Mouse (Mus musculus) intestine, embryonic 16.5 days (tissue): ENCODE measurements at regions not wholly inside any gene's neighbourhood (a gene's known extent, or its start where the extent isn't known, plus 50 kb on each side); places are given as distances from the start of the nearest gene placed in this dataset.

ENCODE experiments used
- ATAC-seq: fragments of 200-750 bp; cut with Nextera tagmentation; 2 replicates; pipeline ENCODE4 v1.8.0; 2017; ENCODE audit warnings: moderate TSS enrichment, moderate library complexity
- H3K27ac ChIP-seq: fragments of 300-500 bp; sonication (generic); 2 replicates; pipeline ENCODE4 v1.5.1; 2014; ENCODE audit warnings: mild to moderate bottlenecking, low read length
- H3K27me3 ChIP-seq: fragments of 300-500 bp; sonication (generic); replicated peaks from 2 replicates; pipeline ENCODE4 v1.6.1; 2014; ENCODE audit warnings: low read length, control low read depth, mixed read lengths; ENCODE audit not compliant: control insufficient read depth, insufficient read depth
- H3K36me3 ChIP-seq: fragments of 300-500 bp; sonication (generic); 2 replicates; pipeline ENCODE4 v1.6.1; 2014; ENCODE audit warnings: low read length, control low read depth; ENCODE audit not compliant: control insufficient read depth, insufficient read depth
- H3K4me1 ChIP-seq: fragments of 300-500 bp; sonication (generic); 2 replicates; pipeline ENCODE4 v1.6.1; 2014; ENCODE audit warnings: low read length, control low read depth, mixed read lengths; ENCODE audit not compliant: control insufficient read depth, insufficient read depth
- H3K4me2 ChIP-seq: fragments of 300-500 bp; sonication (generic); 2 replicates; pipeline ENCODE4 v1.6.1; 2014; ENCODE audit warnings: low read depth, low read length, control low read depth
- H3K4me3 ChIP-seq: fragments of 300-500 bp; sonication (generic); 2 replicates; pipeline ENCODE4 v1.5.1; 2014; ENCODE audit warnings: mild to moderate bottlenecking, low read length
- H3K9ac ChIP-seq: fragments of 300-500 bp; sonication (generic); 2 replicates; pipeline ENCODE4 v1.6.1; 2014; ENCODE audit warnings: low read depth, low read length
- H3K9me3 ChIP-seq: fragments of 300-500 bp; sonication (generic); 2 replicates; pipeline ENCODE4 v1.6.1; 2016; ENCODE audit warnings: low read length, control low read depth; ENCODE audit not compliant: control insufficient read depth
- WGBS: fragments of 180-500 bp; shearing (Covaris S2); extraction: QIAGEN DNeasy Blood & Tissue Kit; methylation state at CpG from one replicate; pipeline ENCODE4 v1.1.7; 2014; 5-methylcytosine and 5-hydroxymethylcytosine counted together

DNA sequence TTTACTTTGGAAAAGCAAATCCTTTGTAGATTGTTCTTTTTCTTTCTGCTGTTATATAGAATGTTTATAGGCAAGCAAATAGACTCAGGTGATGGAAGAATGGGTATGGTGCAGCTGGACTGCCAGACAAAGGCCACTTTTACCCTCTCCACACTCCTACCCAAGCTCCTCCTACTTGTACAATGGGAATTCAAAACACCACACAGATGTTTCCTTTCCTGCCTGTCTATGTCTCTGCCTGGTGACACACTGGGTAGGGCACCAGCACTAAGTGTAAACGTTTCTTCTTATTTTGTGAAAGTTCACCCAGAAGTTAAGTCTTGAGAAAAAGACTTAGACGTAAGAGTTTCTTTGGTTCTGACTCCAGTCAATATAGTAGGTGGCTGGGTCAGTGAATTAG lies 94.3 kb upstream of the Sstr4 start:
- Histone ChIP-seq H3K9ac (no peak overlapping the region), H3K27me3 (no peaks in the 10 kb centered on the region), H3K4me3 (no peak overlapping the region), H3K4me1 (no peaks in the 10 kb centered on the region), H3K27ac (no peak overlapping the region), H3K4me2 (no peak overlapping the region), H3K9me3 (no peaks in the 10 kb centered on the region), H3K36me3 (no peaks in the 10 kb centered on the region)
- ATAC-seq: no peak
- WGBS: 56% methylated on average over 2 of the region's 2 CpGs

DNA sequence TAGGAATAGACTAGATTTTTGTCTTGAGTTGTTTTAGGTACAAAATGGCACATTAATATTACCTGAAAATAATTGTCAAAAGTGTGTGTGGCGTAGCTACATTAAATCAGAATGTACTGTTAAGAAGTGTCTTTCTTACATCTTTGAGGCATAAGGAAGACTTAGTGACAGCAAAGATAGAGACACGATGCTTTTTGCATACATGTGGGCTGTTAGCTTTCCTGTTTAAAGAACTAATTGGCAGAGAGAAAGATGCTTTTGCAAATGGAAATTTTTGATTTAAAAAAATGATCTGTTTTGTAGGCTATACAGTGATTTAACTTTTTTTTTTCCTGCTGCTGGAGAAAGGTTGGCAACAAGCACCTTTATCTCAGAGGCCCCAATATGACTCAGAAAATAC lies 82.9 kb upstream of the Sstr4 start:
- Histone ChIP-seq H3K27ac (no peak overlapping the region), H3K4me3 (no peak overlapping the region), H3K4me1 (0 out of 2 replicates have a peak, but pooled peaks cover 3% of the 10 kb centered on the region), H3K27me3 (no peaks in the 10 kb centered on the region), H3K4me2 (no peak overlapping the region), H3K9me3 (no peaks in the 10 kb centered on the region), H3K9ac (no peak overlapping the region), H3K36me3 (no peaks in the 10 kb centered on the region)
- WGBS: 81% methylated on average over 2 of the region's 2 CpGs
- ATAC-seq: no peak

DNA sequence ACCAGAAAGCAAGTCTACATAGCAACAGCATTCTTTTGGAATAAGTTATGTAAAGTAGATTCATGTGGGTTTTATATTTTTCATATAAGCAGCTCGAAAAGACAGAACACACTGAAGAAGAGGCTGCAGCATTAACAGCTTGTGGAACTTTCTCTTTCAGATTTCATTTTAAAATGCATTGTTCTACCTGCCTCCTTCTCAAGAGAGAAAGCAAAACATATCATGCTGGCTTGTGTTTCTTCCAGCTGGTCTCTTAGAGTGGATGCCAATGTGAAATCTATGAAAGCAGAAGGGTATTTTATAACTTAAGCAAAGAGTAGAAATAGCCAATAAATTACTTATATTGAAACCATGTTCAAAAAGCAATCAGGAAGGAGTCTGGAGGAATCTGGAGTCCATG lies 74.2 kb upstream of the Sstr4 start:
- no peak overlapping the region for H3K4me3 ChIP-seq
- no peak overlapping the region for H3K27ac ChIP-seq
- H3K9ac ChIP-seq: no peak overlapping the region
- H3K4me2 ChIP-seq: no peak overlapping the region
- no peaks in the 10 kb centered on the region for H3K36me3 ChIP-seq
- H3K27me3 ChIP-seq: no peaks in the 10 kb centered on the region
- ATAC-seq: no peak
- H3K9me3 ChIP-seq: no peaks in the 10 kb centered on the region
- WGBS: 77% methylated on average over 1 of the region's 1 CpGs
- H3K4me1 ChIP-seq: 0 out of 2 replicates have a peak, but pooled peaks cover 3% of the 10 kb centered on the region

DNA sequence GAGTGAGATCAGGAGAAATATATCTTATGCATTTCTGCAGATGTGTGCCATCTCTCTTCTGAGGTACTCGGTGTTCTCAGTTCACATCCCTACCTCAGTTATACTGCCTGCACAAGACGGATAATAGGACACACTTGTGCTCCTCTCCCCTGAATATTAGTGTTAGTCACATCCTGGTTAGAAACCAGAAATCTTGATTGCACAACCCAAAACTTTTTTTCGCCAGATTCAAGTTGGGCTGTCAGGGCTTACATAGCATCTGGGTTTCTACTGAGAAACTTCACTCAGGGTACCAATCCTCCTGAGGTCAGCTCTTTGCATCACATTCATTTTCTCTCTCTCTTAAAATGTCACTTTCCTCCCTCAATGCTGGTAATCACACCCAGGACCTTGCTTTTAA lies 69.8 kb upstream of the Sstr4 start:
- H3K4me2 ChIP-seq: no peak overlapping the region
- H3K27ac ChIP-seq: no peak overlapping the region
- H3K27me3 ChIP-seq: no peaks in the 10 kb centered on the region
- H3K36me3 ChIP-seq: no peaks in the 10 kb centered on the region
- H3K9ac ChIP-seq: no peak overlapping the region
- H3K4me1 ChIP-seq: no peaks in the 10 kb centered on the region
- ATAC-seq: no peak
- no peak overlapping the region for H3K4me3 ChIP-seq
- no peaks in the 10 kb centered on the region for H3K9me3 ChIP-seq
- 83% methylated on average over 3 of the region's 3 CpGs for WGBS

DNA sequence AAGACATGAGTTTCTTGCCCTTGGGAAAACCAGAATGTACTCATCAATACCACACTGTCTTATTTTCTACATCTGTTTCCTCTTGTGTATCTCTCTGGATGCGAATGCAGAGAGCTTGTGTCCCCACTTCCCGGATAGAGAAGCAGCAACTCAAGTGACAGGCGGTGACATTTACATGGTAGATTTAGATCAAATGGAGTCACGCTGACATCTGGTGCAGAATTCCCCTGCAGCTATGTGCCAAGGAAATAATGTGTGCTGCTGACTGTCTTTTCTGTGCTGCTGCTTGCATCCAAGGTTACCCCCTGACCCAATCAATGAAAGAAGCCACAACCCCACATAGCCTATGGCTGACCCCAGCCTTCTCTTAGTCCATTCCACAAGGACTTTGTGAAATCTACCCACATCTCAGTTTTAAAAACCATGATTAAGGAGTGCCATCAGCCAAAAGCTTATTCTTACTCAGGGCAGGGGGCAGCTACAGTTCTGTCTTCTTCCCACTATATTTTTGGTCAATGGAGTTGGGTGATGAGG lies 69.2 kb upstream of the Sstr4 start:
- H3K4me1 ChIP-seq: no peaks in the 10 kb centered on the region
- H3K4me2 ChIP-seq: no peak overlapping the region
- no peaks in the 10 kb centered on the region for H3K36me3 ChIP-seq
- no peak overlapping the region for H3K4me3 ChIP-seq
- H3K9ac ChIP-seq: no peak overlapping the region
- ATAC-seq: no peak
- WGBS: 71% methylated on average over 4 of the region's 4 CpGs
- H3K27ac ChIP-seq: no peak overlapping the region
- H3K27me3 ChIP-seq: no peaks in the 10 kb centered on the region
- no peaks in the 10 kb centered on the region for H3K9me3 ChIP-seq

DNA sequence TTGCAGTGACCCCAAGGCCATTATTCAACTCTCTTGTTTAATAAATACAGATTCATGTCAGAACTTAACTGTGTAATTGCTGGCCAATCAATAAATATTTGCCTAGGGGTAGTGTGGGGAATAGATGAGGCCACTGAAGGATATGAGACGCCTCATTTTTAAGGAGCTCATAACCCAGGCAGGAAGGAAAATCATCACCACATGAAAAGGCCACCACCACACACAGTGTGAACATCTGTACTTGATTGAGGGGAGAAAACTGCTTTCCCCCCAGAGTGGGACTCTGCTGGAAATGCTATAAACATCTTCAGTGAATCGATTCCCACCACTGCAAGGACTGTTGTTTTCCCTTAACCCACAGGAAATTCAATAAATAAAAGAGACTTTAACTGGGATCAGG lies 68.7 kb upstream of the Sstr4 start:
- 29% methylated on average over 2 of the region's 2 CpGs for WGBS
- Histone ChIP-seq H3K27ac (no peak overlapping the region), H3K4me1 (no peaks in the 10 kb centered on the region), H3K9me3 (no peaks in the 10 kb centered on the region), H3K27me3 (no peaks in the 10 kb centered on the region), H3K9ac (no peak overlapping the region), H3K36me3 (no peaks in the 10 kb centered on the region), H3K4me3 (no peak overlapping the region), H3K4me2 (no peak overlapping the region)
- ATAC-seq: no peak

DNA sequence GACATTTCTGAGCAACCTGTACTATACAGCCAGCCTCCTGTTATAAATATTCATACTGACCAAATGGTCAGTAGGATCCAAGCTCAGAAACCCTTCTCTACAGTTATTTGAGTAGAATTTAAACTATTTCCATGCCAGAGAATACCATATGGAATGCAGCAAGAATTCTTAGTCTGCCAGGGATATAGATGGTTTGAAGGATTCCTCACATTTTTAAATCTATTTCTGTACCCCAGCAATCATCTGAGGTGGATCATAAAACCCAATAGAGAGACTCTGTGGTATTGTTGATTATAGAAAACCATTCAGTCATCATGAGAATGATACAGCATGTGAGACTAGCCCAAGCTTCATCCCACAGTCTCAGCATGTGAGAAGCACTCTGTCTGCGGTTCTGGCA lies 67.6 kb upstream of the Sstr4 start:
- Histone ChIP-seq H3K36me3 (no peaks in the 10 kb centered on the region), H3K4me3 (no peak overlapping the region), H3K4me1 (no peaks in the 10 kb centered on the region), H3K4me2 (no peak overlapping the region), H3K9me3 (no peaks in the 10 kb centered on the region), H3K9ac (no peak overlapping the region), H3K27me3 (no peaks in the 10 kb centered on the region), H3K27ac (no peak overlapping the region)
- ATAC-seq: no peak
- 82% methylated on average over 1 of the region's 1 CpGs for WGBS

DNA sequence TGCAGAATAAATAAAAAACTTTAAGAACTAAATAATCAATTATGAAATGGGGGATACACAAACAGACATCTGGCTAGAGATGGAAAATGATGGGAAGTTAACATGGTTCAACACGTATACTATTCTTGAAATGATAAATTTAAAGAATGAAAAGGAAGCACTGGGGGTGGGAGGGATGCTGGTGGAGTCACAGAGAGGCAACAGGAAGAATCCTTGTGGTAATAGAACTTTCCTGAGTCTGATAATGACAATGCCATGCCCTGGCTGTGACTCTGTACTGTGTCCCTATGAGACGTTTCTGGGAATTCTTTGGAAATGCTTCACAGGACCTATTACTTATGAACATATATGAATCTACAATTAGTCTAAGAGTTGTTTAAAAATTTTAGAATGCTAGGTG lies 64.8 kb upstream of the Sstr4 start:
- no peaks in the 10 kb centered on the region for H3K27me3 ChIP-seq
- no peaks in the 10 kb centered on the region for H3K36me3 ChIP-seq
- 70% methylated on average over 2 of the region's 2 CpGs for WGBS
- H3K9me3 ChIP-seq: no peaks in the 10 kb centered on the region
- no peak overlapping the region for H3K4me2 ChIP-seq
- no peak for ATAC-seq
- no peaks in the 10 kb centered on the region for H3K4me1 ChIP-seq
- no peak overlapping the region for H3K9ac ChIP-seq
- H3K4me3 ChIP-seq: no peak overlapping the region
- no peak overlapping the region for H3K27ac ChIP-seq

DNA sequence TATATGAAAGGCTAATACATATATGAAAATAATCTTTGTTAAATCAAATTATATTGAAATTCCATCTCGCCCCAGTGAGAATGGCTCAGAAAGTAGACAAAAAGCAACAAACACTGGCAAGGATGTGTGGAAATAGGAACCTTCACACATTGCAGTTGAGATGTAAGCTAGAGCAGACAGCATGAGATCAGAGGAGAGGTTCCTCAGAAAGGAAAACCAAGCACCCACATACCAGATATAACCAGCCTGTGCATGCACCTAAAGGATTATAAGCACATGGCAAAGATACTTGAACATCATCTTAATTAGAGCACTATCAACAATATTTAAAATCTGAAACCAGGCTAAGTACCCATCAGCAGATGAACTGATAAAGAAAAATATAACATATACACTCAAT lies 60.6 kb upstream of the Sstr4 start:
- Histone ChIP-seq H3K9me3 (no peaks in the 10 kb centered on the region), H3K9ac (no peak overlapping the region), H3K27me3 (no peaks in the 10 kb centered on the region), H3K4me3 (no peak overlapping the region), H3K27ac (no peak overlapping the region), H3K4me2 (no peak overlapping the region), H3K36me3 (no peaks in the 10 kb centered on the region), H3K4me1 (no peaks in the 10 kb centered on the region)
- 87% methylated on average over 1 of the region's 1 CpGs for WGBS
- ATAC-seq: no peak

DNA sequence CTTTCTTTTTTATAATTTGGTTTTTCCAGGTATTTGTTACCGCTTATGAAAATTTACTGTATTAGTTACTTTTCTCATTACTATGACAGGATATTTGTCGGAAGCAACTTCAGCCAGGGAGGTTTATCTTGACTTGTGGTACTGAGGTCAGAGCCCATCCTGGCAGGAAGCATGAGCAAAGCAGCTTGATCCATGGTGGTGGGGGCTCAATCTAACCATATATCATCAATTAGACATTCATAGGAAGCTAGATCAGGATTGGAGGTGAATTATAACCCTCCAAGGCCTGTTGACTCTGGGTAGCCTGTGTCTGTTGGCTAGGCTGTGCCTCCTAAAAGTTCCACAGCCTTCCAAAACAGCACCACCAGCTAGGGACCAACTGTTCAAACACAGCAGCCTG lies 58.5 kb upstream of the Sstr4 start:
- no peak for ATAC-seq
- 93% methylated on average over 2 of the region's 2 CpGs for WGBS
- H3K27me3 ChIP-seq: no peaks in the 10 kb centered on the region
- H3K36me3 ChIP-seq: no peaks in the 10 kb centered on the region
- H3K4me1 ChIP-seq: no peaks in the 10 kb centered on the region
- no peak overlapping the region for H3K4me3 ChIP-seq
- H3K9me3 ChIP-seq: no peaks in the 10 kb centered on the region
- no peak overlapping the region for H3K4me2 ChIP-seq
- H3K9ac ChIP-seq: no peak overlapping the region
- H3K27ac ChIP-seq: no peak overlapping the region
